Mouse (Mus musculus): Measurements from ENCODE around the gene Traf3ip1. TPM values are rescaled to one million over a fixed set of nuclear protein-coding genes. Genes with fewer than 3 reads are reported as not detected.

Traf3ip1 gene
- polyA plus RNA-seq, 1 experiment = 20.0 TPM

DNA sequence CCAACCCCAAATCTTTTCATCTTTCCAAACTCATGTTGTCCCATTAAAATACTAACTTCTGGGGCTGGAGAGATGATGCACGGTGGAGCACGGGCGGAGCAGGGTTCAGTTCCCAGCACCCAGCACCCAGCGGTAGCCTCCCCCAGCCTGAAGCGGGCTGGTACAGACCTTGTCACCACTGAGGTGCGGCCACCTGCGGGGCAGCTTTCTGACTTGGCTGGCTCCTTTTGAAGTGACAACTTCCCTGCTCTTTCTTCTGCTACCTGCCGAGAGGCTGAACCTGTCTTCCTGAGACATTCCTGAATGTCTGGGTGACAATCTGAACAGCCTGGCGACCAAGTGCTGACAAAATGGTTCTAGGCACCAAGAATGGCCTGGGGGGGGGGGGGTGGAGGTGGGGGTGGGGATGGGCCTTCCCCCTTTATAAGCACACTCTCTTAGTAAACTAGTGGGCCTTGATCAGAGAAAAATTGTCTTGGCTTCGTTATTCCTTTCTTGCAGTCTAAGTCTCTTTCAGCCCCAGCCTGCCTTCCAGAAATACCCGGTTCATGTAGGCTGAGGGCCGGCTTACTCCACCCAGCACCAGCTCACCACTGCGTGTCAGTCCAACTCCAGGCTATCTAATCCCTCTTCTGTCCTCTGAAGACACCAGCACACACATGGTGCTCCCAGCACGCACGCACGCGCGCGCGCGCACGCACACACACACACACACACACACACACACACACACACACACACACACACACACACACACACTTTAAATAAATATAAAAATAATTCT is 43.5 kb downstream of the Traf3ip1 start:
- no peak overlapping the region for H3K4me3 ChIP-seq (replicated peaks; ENCODE audit: insufficient read depth, low read depth, low read length)
- TF ChIP-seq CTCF (IDR thresholded peaks at IDR 0.05; ENCODE audit: borderline replicate concordance, insufficient read depth, low read depth, low read length) = no peak
- TF ChIP-seq POLR2A (IDR thresholded peaks at IDR 0.05; ENCODE audit: borderline replicate concordance, insufficient read depth, low read length) = no peak
- DNase-seq = no peak
- no peak overlapping the region for H3K27ac ChIP-seq (ENCODE audit: insufficient read depth, low read length)
- WGBS = 31% methylated on average over 22 of the region's 22 CpGs
- H3K4me1 ChIP-seq (ENCODE audit: control insufficient read depth, insufficient read depth, low read length) = peaks cover 5% of the 10 kb centered on the region; the same call in 1 of the 2 replicates
- H3K27me3 ChIP-seq (ENCODE audit: control insufficient read depth, insufficient read depth, low read length) = no peaks in the 10 kb centered on the region

DNA sequence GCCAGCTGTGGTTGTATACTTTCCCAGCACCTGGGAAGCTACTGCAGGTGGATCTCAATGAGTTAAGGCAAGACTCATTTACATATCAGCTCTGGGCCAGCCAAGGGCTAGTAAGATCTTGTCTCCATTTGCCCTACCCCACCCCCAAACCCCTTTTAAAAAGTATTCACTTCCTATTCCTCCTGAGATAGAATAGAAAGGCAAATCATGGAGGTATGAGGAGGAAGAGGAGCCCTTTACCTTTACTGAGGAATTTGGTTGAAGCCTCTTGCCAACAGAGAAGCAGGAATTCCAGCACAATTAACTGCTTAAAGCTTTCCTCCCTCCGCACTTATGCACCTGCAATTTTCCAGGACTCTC is 44.1 kb downstream of the Traf3ip1 start:
- peaks cover 5% of the 10 kb centered on the region; the same call in 1 of the 2 replicates for H3K4me1 ChIP-seq (ENCODE audit: control insufficient read depth, insufficient read depth, low read length)
- DNase-seq = no peak
- TF ChIP-seq POLR2A (IDR thresholded peaks at IDR 0.05; ENCODE audit: borderline replicate concordance, insufficient read depth, low read length) (no peak), CTCF (IDR thresholded peaks at IDR 0.05; ENCODE audit: borderline replicate concordance, insufficient read depth, low read depth, low read length) (no peak)
- H3K27me3 ChIP-seq (ENCODE audit: control insufficient read depth, insufficient read depth, low read length) = no peaks in the 10 kb centered on the region
- no peak overlapping the region for H3K4me3 ChIP-seq (replicated peaks; ENCODE audit: insufficient read depth, low read depth, low read length)
- WGBS = 58% methylated on average over 1 of the region's 1 CpGs
- H3K27ac ChIP-seq (ENCODE audit: insufficient read depth, low read length) = no peak overlapping the region

DNA sequence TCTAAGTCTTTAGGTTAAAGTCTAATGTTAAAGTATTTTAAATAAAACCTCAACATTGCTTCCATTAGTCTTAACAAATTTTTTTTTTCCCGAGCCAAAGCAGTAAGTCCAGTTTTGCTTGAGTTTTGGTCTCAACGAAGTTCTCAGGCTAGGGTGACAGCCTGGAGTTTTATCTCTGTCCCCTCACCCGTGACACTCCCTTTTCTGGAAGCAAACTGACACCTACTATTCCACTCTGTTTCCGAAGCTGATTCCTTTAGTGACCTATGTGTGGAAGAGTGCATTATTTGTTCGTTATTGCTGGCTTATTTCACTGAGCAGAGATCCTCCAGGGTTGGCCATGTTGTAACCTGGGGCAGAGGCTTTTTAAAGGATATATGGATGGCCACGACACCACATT is 44.8 kb downstream of the Traf3ip1 start:
- 23% methylated on average over 6 of the region's 6 CpGs for WGBS
- TF ChIP-seq POLR2A (IDR thresholded peaks at IDR 0.05; ENCODE audit: borderline replicate concordance, insufficient read depth, low read length) = no peak
- no peak for TF ChIP-seq CTCF (IDR thresholded peaks at IDR 0.05; ENCODE audit: borderline replicate concordance, insufficient read depth, low read depth, low read length)
- Histone ChIP-seq H3K4me1 (ENCODE audit: control insufficient read depth, insufficient read depth, low read length) (peaks cover 5% of the 10 kb centered on the region; the same call in 1 of the 2 replicates), H3K27me3 (ENCODE audit: control insufficient read depth, insufficient read depth, low read length) (no peaks in the 10 kb centered on the region), H3K4me3 (replicated peaks; ENCODE audit: insufficient read depth, low read depth, low read length) (no peak overlapping the region), H3K27ac (ENCODE audit: insufficient read depth, low read length) (no peak overlapping the region)
- DNase-seq = no peak

DNA sequence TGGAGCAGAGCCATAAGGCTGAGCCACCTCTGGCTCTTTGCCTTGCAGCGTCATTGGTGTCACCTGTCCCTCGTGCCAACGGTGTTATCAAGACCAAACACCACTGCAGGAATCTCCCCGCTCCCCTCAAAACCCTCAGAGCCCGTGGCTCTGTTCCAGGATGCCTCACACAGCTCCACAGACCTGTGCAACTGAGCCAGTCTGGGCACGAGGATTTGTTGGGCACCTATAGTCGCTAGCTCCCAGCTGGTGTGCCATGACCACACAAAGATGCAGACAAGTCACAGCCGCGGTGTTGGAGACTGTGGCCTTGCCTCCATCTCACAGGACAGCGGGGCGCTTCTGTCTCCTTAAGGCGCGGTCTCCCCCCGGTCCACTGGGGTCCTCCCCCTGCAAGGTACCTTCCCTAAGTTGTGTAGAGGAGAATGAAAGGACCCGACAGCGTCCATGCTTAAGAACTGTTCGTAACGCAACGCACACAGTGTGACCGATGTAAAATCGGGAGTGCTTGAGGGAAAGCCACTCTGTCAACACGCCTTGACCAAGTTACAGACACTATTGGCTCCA is 45.3 kb downstream of the Traf3ip1 start:
- TF ChIP-seq POLR2A (IDR thresholded peaks at IDR 0.05; ENCODE audit: borderline replicate concordance, insufficient read depth, low read length) = no peak
- TF ChIP-seq CTCF (IDR thresholded peaks at IDR 0.05; ENCODE audit: borderline replicate concordance, insufficient read depth, low read depth, low read length) = no peak
- H3K27me3 ChIP-seq (ENCODE audit: control insufficient read depth, insufficient read depth, low read length) = no peaks in the 10 kb centered on the region
- DNase-seq = peak in 1 of 2 experiments; percentile 46
- peak overlapping the region; percentile 66 for H3K4me3 ChIP-seq (replicated peaks; ENCODE audit: insufficient read depth, low read depth, low read length)
- H3K27ac ChIP-seq (ENCODE audit: insufficient read depth, low read length) = no peak overlapping the region
- H3K4me1 ChIP-seq (ENCODE audit: control insufficient read depth, insufficient read depth, low read length) = peaks cover 5% of the 10 kb centered on the region; the same call in 1 of the 2 replicates
- WGBS = under 1% methylated on average over 22 of the region's 22 CpGs

DNA sequence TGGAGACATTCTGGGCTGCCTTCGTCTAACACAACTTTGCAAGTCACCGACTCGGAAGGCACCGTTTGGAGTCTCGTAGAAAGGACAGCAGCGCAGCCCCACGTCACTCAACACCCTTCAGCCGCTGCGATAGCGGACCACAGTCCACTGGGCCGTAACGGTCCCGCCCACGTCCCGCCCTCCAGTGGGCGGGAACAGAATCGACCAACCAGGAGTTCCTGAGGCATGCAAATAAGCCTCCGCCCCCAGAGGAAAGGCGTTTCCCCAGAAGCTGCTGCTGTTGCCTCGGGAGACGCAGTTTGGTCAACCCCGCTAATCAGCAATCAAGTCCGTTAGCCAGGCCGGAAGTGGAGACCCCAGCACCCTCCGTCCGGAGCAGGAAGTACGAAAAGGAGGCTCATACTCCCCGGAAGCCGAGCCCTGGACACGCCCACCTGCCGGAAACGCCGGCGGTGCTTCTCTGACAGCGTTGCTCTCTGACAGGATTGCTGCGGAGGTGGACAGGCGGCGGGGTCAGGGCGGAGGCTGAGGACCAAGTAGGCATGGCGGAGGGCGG is 45.9 kb downstream of the Traf3ip1 start, which contains the start of gene Asb1:
Gene Asb1, plus strand, starts transcription at position 274 of the 556 bp plus-strand sequence.
- Histone ChIP-seq H3K27me3 (ENCODE audit: control insufficient read depth, insufficient read depth, low read length) (no peaks in the 10 kb centered on the region), H3K4me3 (replicated peaks; ENCODE audit: insufficient read depth, low read depth, low read length) (peak within 1 kb of the TSS; percentile 66), H3K27ac (ENCODE audit: insufficient read depth, low read length) (no peak within 1 kb of the TSS), H3K4me1 (ENCODE audit: control insufficient read depth, insufficient read depth, low read length) (peaks cover 5% of the 10 kb centered on the region; the same call in 1 of the 2 replicates)
- TF ChIP-seq CTCF (IDR thresholded peaks at IDR 0.05; ENCODE audit: borderline replicate concordance, insufficient read depth, low read depth, low read length) (no peak; the same call in 1 of the 2 replicates), POLR2A (IDR thresholded peaks at IDR 0.05; ENCODE audit: borderline replicate concordance, insufficient read depth, low read length) (peak; percentile 60; the same call in 1 of the 2 replicates)
- DNase-seq = peak; percentile 91
- WGBS = under 1% methylated on average over 40 of the region's 41 CpGs

DNA sequence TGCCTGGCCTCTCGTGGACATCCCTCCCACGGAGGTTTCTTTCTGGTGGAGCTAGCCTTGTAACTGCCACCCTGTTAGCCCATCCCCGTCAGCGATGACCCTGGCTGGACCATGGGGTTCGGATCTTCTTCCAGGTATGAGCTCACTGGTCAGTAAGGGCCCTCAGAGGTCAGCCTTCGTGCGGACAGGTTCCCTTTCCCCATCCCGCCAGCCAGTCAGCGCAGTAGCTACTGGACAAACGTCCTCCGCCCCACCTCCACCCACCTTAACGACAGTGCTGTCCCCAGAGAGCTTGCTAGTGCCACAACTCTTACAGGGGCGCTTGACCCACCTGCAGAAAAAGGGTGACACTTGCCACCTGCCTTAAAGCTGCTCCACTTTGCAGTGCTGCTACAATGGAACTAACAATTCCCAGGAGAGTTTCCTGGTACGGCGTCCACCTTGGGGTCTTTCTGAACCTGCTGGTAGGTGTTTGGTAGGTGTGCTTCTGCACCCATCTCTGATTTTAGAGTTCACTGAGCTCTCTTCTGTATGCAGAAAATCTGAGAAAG is 46.7 kb downstream of the Traf3ip1 start:
- no peaks in the 10 kb centered on the region for H3K27me3 ChIP-seq (ENCODE audit: control insufficient read depth, insufficient read depth, low read length)
- no peak overlapping the region for H3K27ac ChIP-seq (ENCODE audit: insufficient read depth, low read length)
- peak overlapping the region; percentile 66 for H3K4me3 ChIP-seq (replicated peaks; ENCODE audit: insufficient read depth, low read depth, low read length)
- WGBS = 12% methylated on average over 15 of the region's 15 CpGs
- H3K4me1 ChIP-seq (ENCODE audit: control insufficient read depth, insufficient read depth, low read length) = peaks cover 5% of the 10 kb centered on the region; the same call in 1 of the 2 replicates
- TF ChIP-seq CTCF (IDR thresholded peaks at IDR 0.05; ENCODE audit: borderline replicate concordance, insufficient read depth, low read depth, low read length) = no peak
- no peak for TF ChIP-seq POLR2A (IDR thresholded peaks at IDR 0.05; ENCODE audit: borderline replicate concordance, insufficient read depth, low read length)
- DNase-seq = peak in 1 of 2 experiments; percentile 22

DNA sequence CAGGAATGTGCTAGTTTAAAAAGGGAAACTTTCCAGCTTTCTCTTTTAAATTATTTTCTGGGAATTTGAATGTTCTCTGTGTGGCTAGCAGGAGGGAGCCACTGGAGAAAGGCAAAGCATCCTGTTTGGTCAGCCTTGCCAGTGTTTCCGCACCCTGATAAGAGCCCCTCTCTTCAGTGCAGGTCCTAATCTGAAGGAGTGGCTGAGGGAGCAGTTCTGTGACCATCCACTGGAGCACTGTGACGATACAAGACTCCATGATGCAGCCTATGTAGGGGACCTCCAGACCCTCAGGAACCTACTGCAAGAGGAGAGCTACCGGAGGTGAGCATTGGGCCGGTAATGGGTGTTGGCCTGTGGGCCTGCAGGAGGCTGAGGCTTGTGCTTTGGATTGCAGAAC is 49.5 kb downstream of the Traf3ip1 start:
- no peak for DNase-seq
- H3K4me3 ChIP-seq (replicated peaks; ENCODE audit: insufficient read depth, low read depth, low read length) = no peak overlapping the region
- no peak overlapping the region for H3K27ac ChIP-seq (ENCODE audit: insufficient read depth, low read length)
- H3K4me1 ChIP-seq (ENCODE audit: control insufficient read depth, insufficient read depth, low read length) = peaks cover 5% of the 10 kb centered on the region; the same call in 1 of the 2 replicates
- 93% methylated on average over 4 of the region's 4 CpGs for WGBS
- TF ChIP-seq POLR2A (IDR thresholded peaks at IDR 0.05; ENCODE audit: borderline replicate concordance, insufficient read depth, low read length) (no peak), CTCF (IDR thresholded peaks at IDR 0.05; ENCODE audit: borderline replicate concordance, insufficient read depth, low read depth, low read length) (no peak)
- no peaks in the 10 kb centered on the region for H3K27me3 ChIP-seq (ENCODE audit: control insufficient read depth, insufficient read depth, low read length)
